Mouse (Mus musculus) frontal cortex, adult 2 months (tissue): ENCODE data around the gene Adgrg5. TPM values are rescaled to one million over a fixed set of nuclear protein-coding genes. Genes with fewer than 3 reads are reported as not detected.

Experiments
- DNase-seq, 2 experiments: peaks; one replicate each; pipeline ENCODE4 v3.0.0; 2022; ENCODE audit warnings: low spot score in 1 of 2; ENCODE audit errors: extremely low spot score in 1 of 2
- polyA plus RNA-seq: library from polyadenylated mRNA; depleted of rRNA; stranded (reverse); fragments of >200 nt; gene quantifications from 2 replicates; pipeline ENCODE4 v1.2.3, GENCODE M21; 2012

The Adgrg5 gene
- polyA plus RNA-seq, 1 experiment: 0.04 TPM

DNA sequence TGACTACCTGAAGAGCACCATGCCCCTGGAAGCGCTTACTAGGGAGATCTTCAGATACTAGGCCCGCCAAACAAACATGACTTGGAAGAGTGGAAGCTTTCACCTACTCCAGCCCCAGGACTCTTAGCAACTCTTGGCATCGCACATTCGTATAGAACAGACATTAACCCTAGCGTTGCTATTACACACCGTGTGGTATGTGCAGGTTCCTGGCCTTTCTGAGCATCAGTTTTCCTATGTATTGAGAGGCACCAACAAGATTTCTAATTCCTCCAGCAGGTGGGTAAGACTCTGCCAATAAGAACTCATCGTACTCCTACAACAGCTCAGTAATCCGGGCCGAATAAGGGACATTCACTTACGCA lies 6.6 kb upstream of the Adgrg5 start:
- DNase-seq: no peak

GRCm38 (mm10) chr8:94917352-94917751 lies 6.1 kb upstream of the Adgrg5 start:
- peak; percentile 36 to 68 for DNase-seq

GRCm38 (mm10) chr8:94917851-94918495 lies 5.5 kb upstream of the Adgrg5 start, which contains the start of gene Ccdc102a:
Ccdc102a (minus strand) TSS chr8:94918098.
- DNase-seq: no peak

DNA sequence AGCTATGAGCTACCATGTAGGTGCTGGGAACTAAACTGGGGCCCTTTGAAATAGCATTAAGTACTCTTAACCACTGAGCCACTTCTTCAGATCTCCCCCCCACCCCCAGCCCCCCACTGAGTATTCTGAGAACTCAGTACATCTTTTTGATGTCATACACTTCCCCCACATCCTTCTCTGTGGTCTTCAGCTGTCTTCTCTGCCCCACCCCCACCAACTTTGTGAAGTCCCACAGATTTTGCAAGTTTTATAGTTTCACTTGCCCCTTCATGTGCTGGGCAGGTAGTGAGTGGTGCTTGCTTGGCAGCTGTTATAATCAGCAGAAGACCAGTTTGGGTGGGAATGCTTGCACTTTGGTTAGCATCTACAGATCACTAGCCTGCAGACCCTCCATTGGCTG lies 4.2 kb upstream of the Adgrg5 start:
- no peak for DNase-seq

- no peak for DNase-seq
These were observed 1.3 kb upstream of the Adgrg5 start for GRCm38 (mm10) chr8:94922176-94922575.

DNA sequence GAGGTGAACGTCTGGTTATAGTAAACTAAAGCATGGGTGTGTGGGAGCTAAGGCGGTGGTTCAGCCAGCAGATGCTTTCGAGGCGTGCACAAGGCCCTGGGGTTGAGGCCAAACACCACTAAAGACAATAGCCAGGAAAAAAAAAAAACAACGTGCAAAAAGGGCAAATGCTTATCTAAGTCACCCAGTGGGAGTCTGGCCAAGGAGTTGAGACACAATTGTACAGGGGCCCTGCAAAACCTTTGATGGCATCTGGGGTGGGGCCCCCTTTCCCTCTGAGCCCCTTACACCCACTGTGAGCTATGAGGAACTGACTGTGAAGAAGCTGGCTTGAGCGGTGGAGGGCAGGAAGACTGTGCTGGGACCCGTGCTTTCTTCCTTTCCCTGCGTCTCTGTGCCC lies 892 bp upstream of the Adgrg5 start:
- DNase-seq: no peak

DNA sequence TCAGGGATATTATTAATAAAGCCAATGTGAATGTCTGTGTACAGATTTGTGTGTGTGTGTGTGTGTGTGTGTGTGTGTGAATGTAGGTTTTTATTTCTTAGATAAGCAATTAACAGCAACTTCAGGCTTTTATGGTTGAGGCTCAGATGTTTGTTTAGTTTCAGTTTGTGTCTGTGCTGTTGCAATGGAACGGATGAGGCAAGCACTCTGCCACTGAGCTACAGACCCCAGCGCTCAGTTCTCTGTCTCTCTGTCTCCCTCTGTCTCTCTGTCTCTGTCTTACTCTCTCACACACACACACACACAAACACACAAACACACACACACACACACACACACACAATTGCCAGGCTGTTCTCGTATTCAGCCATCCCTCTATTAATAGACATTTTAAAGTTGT lies 4.7 kb downstream of the Adgrg5 start:
- no peak for DNase-seq

GRCm38 (mm10) chr8:94933918-94934317 lies 10.4 kb downstream of the Adgrg5 start:
- DNase-seq: no peak

GRCm38 (mm10) chr8:94935172-94935571 lies 11.7 kb downstream of the Adgrg5 start:
- DNase-seq: no peak

DNA sequence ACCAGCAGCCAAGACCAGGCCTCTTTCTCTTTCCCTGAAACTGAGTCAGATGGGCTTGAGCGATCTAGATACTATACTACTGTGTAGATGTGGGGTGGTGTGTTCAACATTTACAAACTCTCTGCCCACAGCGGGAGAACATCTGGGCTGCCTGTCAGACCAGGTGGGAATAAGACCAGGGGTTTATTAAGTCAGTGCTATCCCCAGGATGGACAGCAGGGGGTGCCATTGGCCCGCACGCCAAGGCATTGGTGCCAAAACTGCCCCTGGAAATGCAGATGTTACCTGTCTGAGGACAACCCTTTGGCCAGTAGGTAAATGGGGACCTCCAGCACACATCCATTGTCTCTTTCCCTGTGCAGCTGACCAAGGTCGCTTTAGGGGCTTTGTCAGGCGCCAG lies 19.1 kb downstream of the Adgrg5 start:
- DNase-seq: peak in 1 of 2 experiments; percentile 77

GRCm38 (mm10) chr8:94945185-94945584 lies 21.7 kb downstream of the Adgrg5 start:
- DNase-seq: peak; percentile 76 to 81

- DNase-seq: no peak
These were observed 24.9 kb downstream of the Adgrg5 start for GRCm38 (mm10) chr8:94948421-94948820.

DNA sequence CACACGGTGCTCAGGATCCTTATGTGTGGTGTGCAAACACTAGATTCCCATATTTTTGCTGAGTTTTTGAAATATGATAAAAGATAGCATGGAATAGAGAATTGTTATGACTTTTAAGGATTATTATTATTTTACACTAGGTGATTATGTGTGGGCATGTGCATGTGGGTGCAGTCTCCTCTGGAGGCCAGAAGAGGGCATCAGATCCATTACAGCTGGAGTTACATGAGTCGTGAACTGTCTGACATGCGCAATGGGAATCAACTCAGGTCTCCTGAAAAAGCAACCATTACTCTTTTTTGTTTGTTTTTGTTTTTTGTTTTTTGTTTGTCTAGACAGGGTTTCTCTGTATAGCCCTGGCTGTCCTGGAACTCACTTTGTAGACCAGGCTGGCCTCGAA lies 25.5 kb downstream of the Adgrg5 start:
- DNase-seq: no peak

- peak; percentile 56 to 90 for DNase-seq
These were observed 26.6 kb downstream of the Adgrg5 start for GRCm38 (mm10) chr8:94950046-94950445.

GRCm38 (mm10) chr8:94950458-94950857 lies 27.0 kb downstream of the Adgrg5 start:
- no peak for DNase-seq

- DNase-seq: no peak
These were observed 28.6 kb downstream of the Adgrg5 start for GRCm38 (mm10) chr8:94952086-94952485.

DNA sequence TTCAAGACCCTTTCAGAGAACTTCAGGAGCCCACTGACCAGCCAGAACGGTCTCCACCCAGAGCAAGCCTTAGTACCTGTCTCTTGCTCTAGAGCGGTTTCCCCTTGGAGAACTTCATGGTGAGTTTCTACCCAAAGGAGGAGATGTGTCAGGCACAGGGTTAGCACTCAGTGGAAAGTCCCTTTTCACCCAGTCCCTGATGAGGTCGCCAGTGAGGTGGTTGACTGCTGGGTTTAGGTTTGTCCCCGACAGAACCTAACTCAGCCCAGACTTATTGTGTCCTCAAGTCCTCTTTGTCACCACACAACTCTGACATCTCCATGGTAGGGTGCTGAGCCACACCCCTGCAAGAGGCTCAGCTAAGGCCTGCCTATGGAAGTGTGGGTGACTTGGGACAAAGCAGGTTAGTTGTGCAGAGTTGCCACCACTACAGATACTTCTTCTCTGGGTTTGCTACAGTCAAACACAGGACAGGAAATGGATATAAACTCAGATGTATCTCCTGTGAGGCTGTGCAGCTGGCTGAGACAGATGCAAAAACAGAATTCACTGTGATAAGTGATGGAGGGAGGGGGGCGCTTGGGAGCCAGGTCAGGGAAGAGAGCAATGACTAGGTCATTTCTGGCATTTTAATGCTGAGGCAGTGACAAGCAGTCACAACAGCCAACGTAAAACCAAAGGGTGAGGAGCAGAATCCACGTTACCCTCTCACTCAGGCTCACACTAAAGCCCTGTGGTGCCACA lies 30.3 kb downstream of the Adgrg5 start:
- DNase-seq: no peak

DNA sequence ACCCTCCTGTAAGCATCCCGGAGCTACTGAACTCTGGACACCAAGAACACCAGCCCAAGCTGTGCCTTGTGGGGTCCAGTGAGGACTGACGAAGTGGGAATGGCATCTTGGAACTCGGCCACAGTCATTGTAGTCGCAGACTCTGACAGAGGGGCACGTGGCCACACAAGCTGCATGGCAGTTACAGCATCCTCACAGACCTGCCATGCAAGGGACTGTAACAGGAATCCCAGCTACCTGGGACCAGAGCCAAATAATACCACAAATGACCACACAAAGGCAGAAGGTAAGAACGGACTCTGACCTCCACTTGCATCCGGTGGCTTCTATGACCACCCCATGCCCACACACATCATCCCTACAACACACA lies 30.9 kb downstream of the Adgrg5 start:
- no peak for DNase-seq

- peak in 1 of 2 experiments; percentile 63 for DNase-seq
These were observed 31.6 kb downstream of the Adgrg5 start for GRCm38 (mm10) chr8:94954921-94955758.

GRCm38 (mm10) chr8:94956078-94956574 lies 32.6 kb downstream of the Adgrg5 start:
- DNase-seq: no peak

GRCm38 (mm10) chr8:94962201-94962600 lies 38.7 kb downstream of the Adgrg5 start:
- no peak for DNase-seq
